Mouse (Mus musculus): ENCODE measurements around the gene Gcnt4. TPM values are rescaled to one million over a fixed set of nuclear protein-coding genes. Genes with fewer than 3 reads are reported as not detected.

Gcnt4 gene
- total RNA-seq, 2 experiments from 2014 or later, result 0.11 to 0.23 TPM

GRCm38 (mm10) chr13:96943571-96943970 is 19.1 kb downstream of the Gcnt4 start:
- intact Hi-C loops (cut with DNase I; ENCODE audit: low total_unique reads), result no loop called here
- no peak for DNase-seq

GRCm38 (mm10) chr13:96945748-96946147 is 21.3 kb downstream of the Gcnt4 start:
- intact Hi-C loops (cut with DNase I; ENCODE audit: low total_unique reads), result no loop called here
- no peak for DNase-seq

- DNase-seq, result no peak
- intact Hi-C loops (cut with DNase I; ENCODE audit: low total_unique reads), result no loop called here
Observed at GRCm38 (mm10) chr13:96947722-96948121, 23.2 kb downstream of the Gcnt4 start.

GRCm38 (mm10) chr13:96951880-96952279 is 27.4 kb downstream of the Gcnt4 start:
- intact Hi-C loops (cut with DNase I; ENCODE audit: low total_unique reads), result no loop called here
- DNase-seq, result no peak

GRCm38 (mm10) chr13:96956466-96956865 is 32.0 kb downstream of the Gcnt4 start:
- no peak for DNase-seq
- intact Hi-C loops (cut with DNase I; ENCODE audit: low total_unique reads), result no loop called here

GRCm38 (mm10) chr13:96960019-96960418 is 35.5 kb downstream of the Gcnt4 start:
- DNase-seq, result no peak
- intact Hi-C loops (cut with DNase I; ENCODE audit: low total_unique reads), result no loop called here

GRCm38 (mm10) chr13:96961366-96962157 is 37.1 kb downstream of the Gcnt4 start:
- intact Hi-C loops (cut with DNase I; ENCODE audit: low total_unique reads), result no loop called here
- no peak for DNase-seq

GRCm38 (mm10) chr13:96962801-96963200 is 38.3 kb downstream of the Gcnt4 start:
- no peak for DNase-seq
- intact Hi-C loops (cut with DNase I; ENCODE audit: low total_unique reads), result no loop called here

- no peak for DNase-seq
- intact Hi-C loops (cut with DNase I; ENCODE audit: low total_unique reads), result no loop called here
Observed at GRCm38 (mm10) chr13:96964981-96965380, 40.5 kb downstream of the Gcnt4 start.

GRCm38 (mm10) chr13:96966210-96967089 is 42.0 kb downstream of the Gcnt4 start:
- intact Hi-C loops (cut with DNase I; ENCODE audit: low total_unique reads), result no loop called here
- no peak for DNase-seq

GRCm38 (mm10) chr13:96967091-96967490 is 42.6 kb downstream of the Gcnt4 start:
- intact Hi-C loops (cut with DNase I; ENCODE audit: low total_unique reads), result no loop called here
- DNase-seq, result no peak

GRCm38 (mm10) chr13:96967822-96968221 is 43.3 kb downstream of the Gcnt4 start:
- no peak for DNase-seq
- intact Hi-C loops (cut with DNase I; ENCODE audit: low total_unique reads), result no loop called here

GRCm38 (mm10) chr13:96971076-96971475 is 46.6 kb downstream of the Gcnt4 start:
- DNase-seq, result no peak
- intact Hi-C loops (cut with DNase I; ENCODE audit: low total_unique reads), result no loop called here

GRCm38 (mm10) chr13:96971861-96972282 is 47.4 kb downstream of the Gcnt4 start:
- DNase-seq, result no peak
- intact Hi-C loops (cut with DNase I; ENCODE audit: low total_unique reads), result no loop called here

- DNase-seq, result no peak
- intact Hi-C loops (cut with DNase I; ENCODE audit: low total_unique reads), result no loop called here
Observed at GRCm38 (mm10) chr13:96973318-96973717, 48.8 kb downstream of the Gcnt4 start.

GRCm38 (mm10) chr13:96976986-96977595 is 52.6 kb downstream of the Gcnt4 start:
- intact Hi-C loops (cut with DNase I; ENCODE audit: low total_unique reads), result no loop called here
- DNase-seq, result no peak

- DNase-seq, result no peak
- intact Hi-C loops (cut with DNase I; ENCODE audit: low total_unique reads), result no loop called here
Observed at GRCm38 (mm10) chr13:96980561-96980960, 56.1 kb downstream of the Gcnt4 start.

- no peak for DNase-seq
- intact Hi-C loops (cut with DNase I; ENCODE audit: low total_unique reads), result no loop called here
Observed at GRCm38 (mm10) chr13:96983251-96984126, 59.0 kb downstream of the Gcnt4 start.

- intact Hi-C loops (cut with DNase I; ENCODE audit: low total_unique reads), result no loop called here
- no peak for DNase-seq
Observed at GRCm38 (mm10) chr13:96984688-96985087, 60.2 kb downstream of the Gcnt4 start.
